Mouse (Mus musculus): ENCODE results near the gene Zfp839. TPM values are rescaled to one million over a fixed set of nuclear protein-coding genes. Genes with fewer than 3 reads are reported as not detected.

Zfp839 gene
- polyA plus RNA-seq, 1 experiment from 2014 or later, result 6.1 TPM

GRCm38 (mm10) chr12:110821787-110822186 is 28.3 kb upstream of the Zfp839 start:
- DNase-seq (ENCODE audit: low spot score), result no peak
- Histone ChIP-seq H3K36me3 (replicated peaks) (no peaks in the 10 kb centered on the region; the same call in 1 of the 2 replicates), H3K4me1 (no peaks in the 10 kb centered on the region), H3K27me3 (replicated peaks; ENCODE audit: low read depth, poor library complexity, severe bottlenecking) (no peaks in the 10 kb centered on the region), H3K27ac (replicated peaks) (no peak overlapping the region), H3K9me3 (no peaks in the 10 kb centered on the region), H3K4me3 (no peak overlapping the region)
- 88% methylated on average over 2 of the region's 2 CpGs for WGBS

- DNase-seq (ENCODE audit: low spot score), result no peak
- H3K4me3 ChIP-seq, result no peak overlapping the region
- no peaks in the 10 kb centered on the region for H3K27me3 ChIP-seq (replicated peaks; ENCODE audit: low read depth, poor library complexity, severe bottlenecking)
- H3K27ac ChIP-seq (replicated peaks), result no peak overlapping the region
- WGBS, result 89% methylated on average over 7 of the region's 7 CpGs
- H3K4me1 ChIP-seq, result no peaks in the 10 kb centered on the region
- H3K36me3 ChIP-seq (replicated peaks), result no peaks in the 10 kb centered on the region; the same call in 1 of the 2 replicates
- no peaks in the 10 kb centered on the region for H3K9me3 ChIP-seq
These were observed 27.7 kb upstream of the Zfp839 start for GRCm38 (mm10) chr12:110822366-110822765.

GRCm38 (mm10) chr12:110828908-110829307 is 21.1 kb upstream of the Zfp839 start:
- Histone ChIP-seq H3K4me3 (no peak overlapping the region), H3K9me3 (no peaks in the 10 kb centered on the region), H3K4me1 (no peaks in the 10 kb centered on the region), H3K27ac (replicated peaks) (no peak overlapping the region), H3K27me3 (replicated peaks; ENCODE audit: low read depth, poor library complexity, severe bottlenecking) (no peaks in the 10 kb centered on the region), H3K36me3 (replicated peaks) (no peaks in the 10 kb centered on the region)
- DNase-seq (ENCODE audit: low spot score), result no peak
- WGBS, result 92% methylated on average over 4 of the region's 4 CpGs

- Histone ChIP-seq H3K36me3 (replicated peaks) (no peaks in the 10 kb centered on the region), H3K27me3 (replicated peaks; ENCODE audit: low read depth, poor library complexity, severe bottlenecking) (no peaks in the 10 kb centered on the region), H3K4me1 (no peaks in the 10 kb centered on the region), H3K4me3 (no peak overlapping the region), H3K9me3 (no peaks in the 10 kb centered on the region), H3K27ac (replicated peaks) (no peak overlapping the region)
- DNase-seq (ENCODE audit: low spot score), result no peak
- WGBS, result 82% methylated on average over 11 of the region's 11 CpGs
These were observed 19.6 kb upstream of the Zfp839 start for GRCm38 (mm10) chr12:110830293-110831024.

- no peak for DNase-seq (ENCODE audit: low spot score)
- H3K36me3 ChIP-seq (replicated peaks), result no peaks in the 10 kb centered on the region
- no peak overlapping the region for H3K4me3 ChIP-seq
- peaks cover 22% of the 10 kb centered on the region for H3K4me1 ChIP-seq
- H3K27me3 ChIP-seq (replicated peaks; ENCODE audit: low read depth, poor library complexity, severe bottlenecking), result no peaks in the 10 kb centered on the region; the same call in 1 of the 2 replicates
- no peak overlapping the region for H3K27ac ChIP-seq (replicated peaks)
- WGBS, result 94% methylated on average over 3 of the region's 3 CpGs
- no peaks in the 10 kb centered on the region for H3K9me3 ChIP-seq
These were observed 14.9 kb upstream of the Zfp839 start for GRCm38 (mm10) chr12:110835182-110835581.

- H3K4me1 ChIP-seq, result peaks cover 23% of the 10 kb centered on the region
- 44% methylated on average over 6 of the region's 6 CpGs for WGBS
- no peak for DNase-seq (ENCODE audit: low spot score)
- peak overlapping the region; percentile 28 for H3K4me3 ChIP-seq
- no peaks in the 10 kb centered on the region; the same call in 1 of the 2 replicates for H3K27me3 ChIP-seq (replicated peaks; ENCODE audit: low read depth, poor library complexity, severe bottlenecking)
- no peaks in the 10 kb centered on the region for H3K9me3 ChIP-seq
- peak overlapping the region; percentile 82 for H3K27ac ChIP-seq (replicated peaks)
- no peaks in the 10 kb centered on the region for H3K36me3 ChIP-seq (replicated peaks)
These were observed 13.3 kb upstream of the Zfp839 start for GRCm38 (mm10) chr12:110836729-110837128.

- no peaks in the 10 kb centered on the region for H3K9me3 ChIP-seq
- H3K27me3 ChIP-seq (replicated peaks; ENCODE audit: low read depth, poor library complexity, severe bottlenecking), result no peaks in the 10 kb centered on the region; the same call in 1 of the 2 replicates
- peaks cover 23% of the 10 kb centered on the region for H3K4me1 ChIP-seq
- WGBS, result 40% methylated on average over 5 of the region's 5 CpGs
- DNase-seq (ENCODE audit: low spot score), result peak; percentile 30
- no peaks in the 10 kb centered on the region for H3K36me3 ChIP-seq (replicated peaks)
- peak overlapping the region; percentile 82 for H3K27ac ChIP-seq (replicated peaks)
- H3K4me3 ChIP-seq, result peak overlapping the region; percentile 28
These were observed 12.7 kb upstream of the Zfp839 start for GRCm38 (mm10) chr12:110837192-110837841.

GRCm38 (mm10) chr12:110837850-110838249 is 12.2 kb upstream of the Zfp839 start:
- DNase-seq (ENCODE audit: low spot score), result no peak
- H3K27me3 ChIP-seq (replicated peaks; ENCODE audit: low read depth, poor library complexity, severe bottlenecking), result no peaks in the 10 kb centered on the region; the same call in none of the 2 replicates
- H3K4me3 ChIP-seq, result no peak overlapping the region
- H3K36me3 ChIP-seq (replicated peaks), result no peaks in the 10 kb centered on the region
- 86% methylated on average over 8 of the region's 8 CpGs for WGBS
- no peak overlapping the region for H3K27ac ChIP-seq (replicated peaks)
- H3K4me1 ChIP-seq, result peaks cover 23% of the 10 kb centered on the region
- H3K9me3 ChIP-seq, result no peaks in the 10 kb centered on the region

GRCm38 (mm10) chr12:110840348-110841198 is 9.5 kb upstream of the Zfp839 start, which contains the start of gene Mok:
Gene Mok (minus strand): TSS chr12:110840939.
- peaks cover 36% of the 10 kb centered on the region for H3K4me1 ChIP-seq

GRCm38 (mm10) chr12:110841731-110842493 is 8.1 kb upstream of the Zfp839 start:
- Histone ChIP-seq H3K4me1 (peaks cover 40% of the 10 kb centered on the region), H3K36me3 (replicated peaks) (no peaks in the 10 kb centered on the region), H3K9me3 (no peaks in the 10 kb centered on the region), H3K4me3 (no peak overlapping the region), H3K27me3 (replicated peaks; ENCODE audit: low read depth, poor library complexity, severe bottlenecking) (peaks cover 17% of the 10 kb centered on the region), H3K27ac (replicated peaks) (no peak overlapping the region)
- 68% methylated on average over 5 of the region's 5 CpGs for WGBS
- no peak for DNase-seq (ENCODE audit: low spot score)

More at GRCm38 (mm10) chr12:110840348-110841198, 9.5 kb upstream of the Zfp839 start, which contains the start of gene Mok:
- DNase-seq (ENCODE audit: low spot score), result peak; percentile 96
- H3K9me3 ChIP-seq, result no peaks in the 10 kb centered on the region
- H3K27ac ChIP-seq (replicated peaks), result peak within 1 kb of the TSS; percentile 75
- WGBS, result under 1% methylated on average over 71 of the region's 71 CpGs
- H3K4me3 ChIP-seq, result peak within 1 kb of the TSS; percentile 85
- H3K36me3 ChIP-seq (replicated peaks), result no peaks in the 10 kb centered on the region
- H3K27me3 ChIP-seq (replicated peaks; ENCODE audit: low read depth, poor library complexity, severe bottlenecking), result peaks cover 4% of the 10 kb centered on the region

- peaks cover 31% of the 10 kb centered on the region for H3K4me1 ChIP-seq
- DNase-seq (ENCODE audit: low spot score), result peak; percentile 87
- 20% methylated on average over 32 of the region's 32 CpGs for WGBS
- peak overlapping the region; percentile 65 for H3K4me3 ChIP-seq
- H3K36me3 ChIP-seq (replicated peaks), result no peaks in the 10 kb centered on the region
- H3K27ac ChIP-seq (replicated peaks), result no peak overlapping the region
- peaks cover 27% of the 10 kb centered on the region for H3K27me3 ChIP-seq (replicated peaks; ENCODE audit: low read depth, poor library complexity, severe bottlenecking)
- no peaks in the 10 kb centered on the region for H3K9me3 ChIP-seq
These were observed 6.6 kb upstream of the Zfp839 start for GRCm38 (mm10) chr12:110843194-110844048.

All from embryonic facial prominence, embryonic 10.5 days (tissue).